Mouse (Mus musculus) liver, embryonic 15.5 days (tissue): ENCODE measurements around the gene Prkcd. TPM values are rescaled to one million over a fixed set of nuclear protein-coding genes. Genes with fewer than 3 reads are reported as not detected.

Source experiments
- ATAC-seq: fragments of 200-750 bp; cut with Nextera tagmentation; 2 replicates; pipeline ENCODE4 v1.8.0; 2017; ENCODE audit warnings: moderate number of reproducible peaks, mild to moderate bottlenecking, moderate library complexity; ENCODE audit not compliant: insufficient read depth
- H3K27ac ChIP-seq: fragments of 300-500 bp; sonication (generic); replicated peaks from 2 replicates; pipeline ENCODE4 v1.5.1; 2015; ENCODE audit warnings: mild to moderate bottlenecking, inconsistent platforms
- H3K27me3 ChIP-seq: fragments of 300-500 bp; sonication (generic); 2 replicates; pipeline ENCODE4 v1.6.1; 2015; ENCODE audit warnings: mild to moderate bottlenecking, inconsistent platforms
- H3K36me3 ChIP-seq: fragments of 300-500 bp; sonication (generic); replicated peaks from 2 replicates; pipeline ENCODE4 v1.6.1; 2015; ENCODE audit warnings: moderate library complexity, mild to moderate bottlenecking, inconsistent platforms
- H3K4me1 ChIP-seq: fragments of 300-500 bp; sonication (generic); replicated peaks from 2 replicates; pipeline ENCODE4 v1.6.1; 2015; ENCODE audit warnings: inconsistent platforms
- H3K4me2 ChIP-seq: fragments of 300-500 bp; sonication (generic); 2 replicates; pipeline ENCODE4 v1.6.1; 2015; ENCODE audit warnings: moderate library complexity, mild to moderate bottlenecking, inconsistent platforms
- H3K4me3 ChIP-seq: fragments of 300-500 bp; sonication (generic); replicated peaks from 2 replicates; pipeline ENCODE4 v1.5.1; 2015; ENCODE audit warnings: mild to moderate bottlenecking, inconsistent platforms
- H3K9ac ChIP-seq: fragments of 300-500 bp; sonication (generic); 2 replicates; pipeline ENCODE4 v1.6.1; 2015; ENCODE audit warnings: moderate library complexity, mild to moderate bottlenecking, inconsistent platforms
- H3K9me3 ChIP-seq: fragments of 300-500 bp; sonication (generic); replicated peaks from 2 replicates; pipeline ENCODE4 v1.6.1; 2016; ENCODE audit warnings: inconsistent platforms
- WGBS: fragments of 180-500 bp; shearing (Covaris S2); methylation state at CpG from one replicate; pipeline ENCODE4 v1.1.7; 2015; ENCODE audit warnings: mixed read lengths; ENCODE audit not compliant: insufficient replicate concordance; 5-methylcytosine and 5-hydroxymethylcytosine counted together
- polyA plus RNA-seq: library from polyadenylated mRNA; unstranded; fragments of >200 nt; fragmentation: Nextera tagmentation; extraction: Ambion mirVana; gene quantifications from 2 replicates; pipeline ENCODE4 v1.2.1, GENCODE M21; 2015

The Prkcd gene
- polyA plus RNA-seq: 20.0 and 21.5 TPM in 2 replicates

DNA sequence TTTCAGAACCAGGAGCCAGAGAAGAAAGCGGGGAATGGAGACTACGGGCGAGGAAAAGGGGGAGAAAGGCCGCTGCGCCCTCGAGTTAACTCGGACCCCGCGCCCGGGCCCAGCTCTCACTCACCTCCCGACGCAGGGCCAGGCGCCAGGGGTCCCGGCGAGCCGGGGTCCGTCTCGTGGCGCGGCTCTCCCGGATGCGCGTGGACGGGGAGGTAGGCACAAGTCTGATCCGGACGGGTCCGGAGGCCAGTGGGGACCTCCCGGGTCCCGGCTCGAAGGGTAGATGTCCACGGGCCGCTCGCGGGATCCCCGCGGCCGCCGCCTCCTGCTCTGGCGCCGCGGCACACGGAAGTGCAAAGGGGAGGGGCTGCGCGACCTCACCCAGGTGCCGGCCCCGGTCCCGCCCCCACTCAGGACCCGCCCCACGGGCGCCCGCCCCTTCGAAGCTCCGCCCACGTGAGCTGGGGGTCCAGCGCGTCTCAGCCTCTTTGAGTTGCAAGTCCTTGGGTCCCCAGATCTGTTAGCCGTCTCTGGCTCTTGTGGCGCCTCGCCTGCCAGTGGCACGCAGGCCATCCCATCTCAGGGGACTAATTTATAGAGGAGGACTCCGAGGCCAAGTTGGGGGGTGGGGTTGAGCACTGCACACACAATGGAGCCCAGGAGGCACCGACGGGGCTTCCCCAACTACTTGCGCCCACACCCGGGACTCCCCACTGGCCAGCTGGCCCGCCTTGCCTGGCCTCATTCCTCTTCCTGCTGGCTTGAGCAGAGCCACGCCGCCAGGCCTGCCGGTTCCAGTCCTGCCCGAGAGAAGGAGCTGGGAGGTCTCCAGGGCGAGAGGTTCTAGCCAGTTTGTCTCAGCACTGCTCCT is at the start of gene Prkcd:
Gene Prkcd (minus strand): TSS at position 355 of the 871 bp plus-strand sequence.
- Histone ChIP-seq H3K4me3 (peak within 1 kb of the TSS; percentile 68), H3K4me2 (peak within 1 kb of the TSS; percentile 92), H3K4me1 (peaks cover 58% of the 10 kb centered on the region), H3K9me3 (no peaks in the 10 kb centered on the region), H3K9ac (peak within 1 kb of the TSS; percentile 57), H3K27ac (peak within 1 kb of the TSS; percentile 73), H3K27me3 (peaks cover 13% of the 10 kb centered on the region; the same call in 1 of the 2 replicates), H3K36me3 (no peaks in the 10 kb centered on the region)
- ATAC-seq: peak; percentile 60
- under 1% methylated on average over 68 of the region's 71 CpGs for WGBS

DNA sequence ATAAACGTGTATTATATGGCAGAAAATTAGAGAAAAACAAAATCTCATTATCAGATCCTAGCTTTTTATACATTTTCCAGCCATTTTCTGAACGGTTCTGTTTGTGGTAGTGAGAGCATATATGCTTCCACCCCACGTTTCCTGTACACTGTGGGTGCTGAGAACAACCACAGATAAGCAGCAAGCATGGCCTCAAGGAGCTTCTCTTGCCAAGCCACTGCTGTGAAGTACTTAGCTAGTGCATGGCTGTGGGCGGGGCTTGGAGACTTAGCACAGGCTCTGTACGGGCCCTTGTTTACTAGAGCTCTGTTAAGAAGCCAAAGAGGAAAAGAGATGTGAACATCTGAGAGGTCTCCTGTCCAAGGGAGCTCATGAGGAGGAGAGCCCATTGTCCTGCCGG is 48.9 kb upstream of the Prkcd start:
- Histone ChIP-seq H3K4me2 (no peak overlapping the region), H3K9ac (no peak overlapping the region), H3K4me1 (peaks cover 20% of the 10 kb centered on the region), H3K27me3 (no peaks in the 10 kb centered on the region), H3K36me3 (peaks cover 49% of the 10 kb centered on the region), H3K9me3 (no peaks in the 10 kb centered on the region), H3K27ac (no peak overlapping the region), H3K4me3 (no peak overlapping the region)
- 21% methylated on average over 6 of the region's 6 CpGs for WGBS
- peak; percentile 76 for ATAC-seq

DNA sequence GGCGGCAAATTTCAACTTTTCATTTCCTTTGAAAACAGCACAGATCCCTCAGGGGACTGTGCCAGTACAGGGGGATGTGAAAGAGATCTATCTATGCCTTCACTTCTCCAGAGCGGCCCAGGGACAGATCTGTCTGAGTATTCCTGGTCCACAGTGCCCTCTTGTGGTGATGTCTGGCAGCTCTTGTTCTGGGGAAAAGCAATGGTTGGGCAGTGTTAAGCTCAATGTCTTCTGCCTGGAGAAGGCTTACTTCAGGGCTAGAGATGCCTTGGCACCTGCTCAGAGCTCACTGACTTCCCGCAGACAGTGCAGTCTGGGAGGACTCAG is 45.9 kb upstream of the Prkcd start:
- Histone ChIP-seq H3K9me3 (no peaks in the 10 kb centered on the region), H3K4me2 (no peak overlapping the region), H3K4me3 (no peak overlapping the region), H3K4me1 (peaks cover 20% of the 10 kb centered on the region), H3K36me3 (peaks cover 48% of the 10 kb centered on the region), H3K27ac (no peak overlapping the region), H3K27me3 (no peaks in the 10 kb centered on the region), H3K9ac (no peak overlapping the region)
- 6% methylated on average over 3 of the region's 3 CpGs for WGBS
- ATAC-seq: peak; percentile 61

DNA sequence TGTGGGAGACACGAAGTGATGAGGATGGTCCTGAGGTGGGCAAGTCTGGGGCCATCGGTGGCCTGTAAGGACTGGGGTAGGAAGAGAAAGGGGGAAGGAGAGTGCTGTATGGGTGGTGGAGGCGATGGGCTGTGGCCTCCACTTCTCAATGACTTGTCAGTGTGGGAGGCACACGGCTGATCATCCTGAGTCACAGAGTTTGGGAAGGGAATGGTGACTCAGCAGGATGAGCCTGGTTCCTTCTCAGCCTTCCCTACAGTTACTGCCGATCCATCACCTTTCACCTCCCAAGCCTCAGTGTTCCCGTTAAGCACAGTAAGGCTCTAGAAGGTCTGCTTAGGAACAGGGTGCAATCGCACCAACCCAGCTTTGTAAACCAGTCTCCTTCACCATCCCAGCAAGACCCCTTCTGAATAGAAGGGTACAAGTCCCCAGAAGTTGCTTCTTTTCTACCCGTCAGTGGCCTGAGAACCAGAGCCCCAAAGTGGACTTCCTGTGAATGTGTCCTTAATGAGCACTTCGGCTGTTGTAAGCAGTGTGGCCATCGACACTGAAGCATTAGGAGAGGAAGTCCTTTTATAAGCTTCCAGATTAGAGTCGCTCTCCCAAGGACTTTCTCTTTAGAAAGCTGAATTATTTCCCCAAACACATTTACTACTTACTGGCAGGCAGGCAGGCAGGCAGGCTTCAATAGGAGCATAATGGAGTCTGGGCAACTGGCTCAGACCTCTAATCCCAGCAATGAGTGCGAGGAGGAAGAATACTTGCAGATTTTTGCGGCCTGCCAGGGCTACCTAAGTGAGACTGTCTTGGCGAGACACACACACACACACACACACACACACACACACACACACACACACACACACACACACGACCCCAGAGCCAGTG is 45.3 kb upstream of the Prkcd start:
- ATAC-seq: 0 out of 2 replicates have a peak, but pooled peaks have one; percentile 10
- Histone ChIP-seq H3K4me2 (no peak overlapping the region), H3K9ac (no peak overlapping the region), H3K4me1 (peaks cover 20% of the 10 kb centered on the region), H3K9me3 (no peaks in the 10 kb centered on the region), H3K27me3 (no peaks in the 10 kb centered on the region), H3K36me3 (peaks cover 47% of the 10 kb centered on the region), H3K4me3 (no peak overlapping the region), H3K27ac (peak overlapping the region; percentile 55; the same call in 1 of the 2 replicates)
- WGBS: 62% methylated on average over 15 of the region's 15 CpGs

DNA sequence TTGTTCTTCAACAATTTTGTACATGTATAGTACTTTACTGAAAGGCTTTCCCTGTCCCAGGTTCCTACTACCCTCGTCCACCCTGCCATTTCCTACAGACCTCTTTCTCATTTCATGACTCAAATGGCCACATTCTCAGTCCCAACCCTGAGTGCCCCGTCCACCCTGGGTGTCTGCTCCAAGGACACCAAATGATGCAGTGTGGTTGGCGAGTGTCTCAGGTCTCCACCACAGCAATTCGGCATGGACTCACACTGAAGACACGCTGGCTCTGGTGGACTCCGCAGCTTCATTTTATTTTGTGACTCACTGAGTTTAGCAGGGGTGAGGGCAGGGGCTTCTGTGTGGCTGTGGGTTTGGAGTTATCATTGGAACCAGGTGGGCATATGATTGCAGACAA is 44.2 kb upstream of the Prkcd start:
- no peak for ATAC-seq
- 78% methylated on average over 6 of the region's 6 CpGs for WGBS
- Histone ChIP-seq H3K27ac (no peak overlapping the region), H3K36me3 (peaks cover 50% of the 10 kb centered on the region), H3K4me1 (peaks cover 19% of the 10 kb centered on the region), H3K9ac (no peak overlapping the region), H3K9me3 (no peaks in the 10 kb centered on the region), H3K27me3 (no peaks in the 10 kb centered on the region), H3K4me3 (no peak overlapping the region), H3K4me2 (no peak overlapping the region)

DNA sequence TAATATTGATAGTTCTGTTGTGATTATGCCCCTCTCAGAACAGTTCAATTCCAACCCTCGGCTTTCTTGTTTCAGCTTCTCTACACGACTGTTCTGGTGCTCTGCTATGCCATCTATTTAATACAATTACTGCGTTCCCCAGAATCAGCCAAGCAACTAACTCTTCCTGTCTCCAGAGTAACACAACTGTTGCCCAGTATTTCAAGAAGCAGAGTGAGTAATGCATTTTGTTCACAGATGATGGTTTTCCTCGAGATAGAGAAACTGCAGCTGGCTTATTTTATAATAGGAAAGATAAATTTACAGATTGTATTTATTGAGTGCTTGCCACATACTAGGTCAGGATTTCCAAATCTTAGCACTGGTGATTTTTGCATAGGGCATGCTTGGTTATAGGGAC is 40.6 kb upstream of the Prkcd start:
- H3K27ac ChIP-seq: no peak overlapping the region
- 83% methylated on average over 4 of the region's 4 CpGs for WGBS
- H3K4me3 ChIP-seq: no peak overlapping the region
- no peak overlapping the region for H3K4me2 ChIP-seq
- H3K36me3 ChIP-seq: peaks cover 51% of the 10 kb centered on the region
- ATAC-seq: no peak
- no peak overlapping the region for H3K9ac ChIP-seq
- H3K27me3 ChIP-seq: no peaks in the 10 kb centered on the region
- no peaks in the 10 kb centered on the region for H3K9me3 ChIP-seq
- H3K4me1 ChIP-seq: 0 out of 2 replicates have a peak, but pooled peaks cover 8% of the 10 kb centered on the region

DNA sequence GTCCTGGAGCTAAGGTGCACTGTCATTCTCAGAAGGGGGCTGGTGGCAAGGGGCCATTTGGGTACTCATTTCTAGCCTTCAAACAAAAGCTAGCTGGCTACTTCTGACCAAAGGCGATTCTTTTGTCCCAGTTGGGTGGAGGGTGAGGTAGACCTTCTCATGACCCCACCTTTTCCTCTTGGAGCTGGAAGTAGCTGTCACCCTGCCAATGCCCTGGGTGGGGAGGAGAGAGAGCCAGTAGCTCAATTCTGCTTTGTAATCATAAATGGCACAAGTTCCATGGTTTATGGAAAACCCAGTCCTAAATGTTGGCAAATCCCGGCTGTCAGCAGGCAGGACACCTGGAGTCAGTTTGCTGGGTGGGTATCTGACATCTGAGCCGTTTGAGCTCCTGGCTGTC is 40.1 kb upstream of the Prkcd start:
- 63% methylated on average over 3 of the region's 3 CpGs for WGBS
- no peak for ATAC-seq
- Histone ChIP-seq H3K27me3 (no peaks in the 10 kb centered on the region), H3K9me3 (no peaks in the 10 kb centered on the region), H3K36me3 (peaks cover 56% of the 10 kb centered on the region), H3K4me1 (0 out of 2 replicates have a peak, but pooled peaks cover 3% of the 10 kb centered on the region), H3K9ac (no peak overlapping the region), H3K27ac (no peak overlapping the region), H3K4me2 (no peak overlapping the region), H3K4me3 (no peak overlapping the region)

GRCm38 (mm10) chr14:30655531-30655930 is 29.5 kb upstream of the Prkcd start:
- Histone ChIP-seq H3K27ac (no peak overlapping the region), H3K27me3 (no peaks in the 10 kb centered on the region), H3K4me3 (no peak overlapping the region), H3K4me1 (peaks cover 18% of the 10 kb centered on the region), H3K9me3 (no peaks in the 10 kb centered on the region), H3K36me3 (peaks cover 14% of the 10 kb centered on the region), H3K9ac (no peak overlapping the region), H3K4me2 (no peak overlapping the region)
- WGBS: 48% methylated on average over 1 of the region's 1 CpGs
- no peak for ATAC-seq

DNA sequence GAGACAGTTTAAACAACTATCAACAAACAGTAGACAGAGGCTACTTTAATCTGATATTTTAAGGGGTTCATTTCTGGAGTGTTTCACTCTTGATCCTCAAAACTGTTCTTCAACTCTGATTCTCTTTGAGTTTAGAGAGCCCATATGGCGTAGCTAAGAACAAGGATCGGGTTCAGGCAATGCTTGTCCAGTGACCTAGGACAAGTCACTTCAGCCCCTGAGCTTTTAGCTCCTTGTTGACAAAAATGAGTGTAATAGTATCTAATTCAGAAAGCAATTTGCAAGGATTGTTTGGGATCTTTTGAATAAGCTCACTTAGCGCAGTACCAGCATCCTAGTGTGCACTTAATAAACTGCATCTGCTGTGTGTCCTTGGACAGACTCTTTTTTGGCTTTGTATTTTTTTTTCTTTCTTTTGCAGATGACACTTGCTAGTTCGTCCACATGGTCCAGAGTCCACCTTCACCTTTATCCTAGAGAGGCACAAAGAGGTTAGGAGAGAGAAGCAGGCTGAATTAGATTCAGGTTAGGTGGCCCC is 28.8 kb upstream of the Prkcd start:
- Histone ChIP-seq H3K4me1 (peaks cover 18% of the 10 kb centered on the region), H3K27me3 (no peaks in the 10 kb centered on the region), H3K4me3 (peak overlapping the region; percentile 97), H3K9me3 (no peaks in the 10 kb centered on the region), H3K36me3 (peaks cover 11% of the 10 kb centered on the region), H3K4me2 (peak overlapping the region; percentile 83), H3K9ac (peak overlapping the region; percentile 96), H3K27ac (peak overlapping the region; percentile 84)
- peak; percentile 25 for ATAC-seq
- 32% methylated on average over 4 of the region's 4 CpGs for WGBS

DNA sequence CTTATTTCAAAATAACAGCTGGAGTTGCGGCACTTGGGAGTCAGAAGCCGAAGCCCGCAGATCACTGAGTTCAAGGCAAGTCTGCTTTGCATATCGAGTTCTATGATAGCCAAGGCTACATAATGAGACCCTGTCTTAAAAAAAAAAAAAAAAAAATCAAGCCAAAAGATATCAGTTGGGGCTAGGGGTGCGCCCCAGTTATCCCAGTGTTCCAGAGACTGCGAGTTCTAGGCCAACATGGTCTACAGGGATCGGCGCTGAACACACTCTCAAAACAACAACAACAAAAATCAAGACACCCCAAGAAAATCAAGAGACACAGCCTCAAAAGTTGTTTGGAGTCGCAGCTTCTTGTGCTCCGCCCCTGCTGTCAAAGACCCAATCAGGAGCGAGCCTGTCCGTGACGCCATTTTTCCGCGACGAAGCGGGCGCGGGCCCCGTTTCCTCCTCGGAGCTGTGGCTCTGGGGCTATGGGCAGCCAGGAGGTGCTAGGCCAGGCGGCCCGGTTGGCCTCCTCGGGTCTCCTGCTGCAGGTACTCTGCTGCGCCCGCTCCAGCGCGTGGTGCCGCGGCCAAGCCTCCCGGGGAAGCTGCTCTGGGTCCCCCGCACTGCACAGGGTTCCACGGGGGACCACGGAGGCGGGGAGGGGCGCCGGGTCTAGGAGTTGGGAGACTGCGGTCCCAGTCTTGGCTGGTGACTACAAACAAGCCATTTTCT is 28.1 kb upstream of the Prkcd start, which contains the start of gene Rft1:
Gene Rft1 (plus strand): TSS at position 418 of the 717 bp plus-strand sequence.
- Histone ChIP-seq H3K4me3 (peak within 1 kb of the TSS; percentile 97), H3K4me1 (peaks cover 18% of the 10 kb centered on the region), H3K27ac (peak within 1 kb of the TSS; percentile 84), H3K36me3 (peaks cover 8% of the 10 kb centered on the region), H3K9ac (peak within 1 kb of the TSS; percentile 96), H3K4me2 (peak within 1 kb of the TSS; percentile 83), H3K9me3 (no peaks in the 10 kb centered on the region), H3K27me3 (no peaks in the 10 kb centered on the region)
- ATAC-seq: peak; percentile 91
- 2% methylated on average over 38 of the region's 38 CpGs for WGBS
